Mouse (Mus musculus): Measurements from ENCODE around the gene Pcgf6. TPM values are rescaled to one million over a fixed set of nuclear protein-coding genes. Genes with fewer than 3 reads are reported as not detected.

Pcgf6 gene
- 33.3 and 34.3 TPM in 2 replicates for polyA plus RNA-seq (2016; fragmentation: Nextera tagmentation; extraction: Ambion mirVana)

DNA sequence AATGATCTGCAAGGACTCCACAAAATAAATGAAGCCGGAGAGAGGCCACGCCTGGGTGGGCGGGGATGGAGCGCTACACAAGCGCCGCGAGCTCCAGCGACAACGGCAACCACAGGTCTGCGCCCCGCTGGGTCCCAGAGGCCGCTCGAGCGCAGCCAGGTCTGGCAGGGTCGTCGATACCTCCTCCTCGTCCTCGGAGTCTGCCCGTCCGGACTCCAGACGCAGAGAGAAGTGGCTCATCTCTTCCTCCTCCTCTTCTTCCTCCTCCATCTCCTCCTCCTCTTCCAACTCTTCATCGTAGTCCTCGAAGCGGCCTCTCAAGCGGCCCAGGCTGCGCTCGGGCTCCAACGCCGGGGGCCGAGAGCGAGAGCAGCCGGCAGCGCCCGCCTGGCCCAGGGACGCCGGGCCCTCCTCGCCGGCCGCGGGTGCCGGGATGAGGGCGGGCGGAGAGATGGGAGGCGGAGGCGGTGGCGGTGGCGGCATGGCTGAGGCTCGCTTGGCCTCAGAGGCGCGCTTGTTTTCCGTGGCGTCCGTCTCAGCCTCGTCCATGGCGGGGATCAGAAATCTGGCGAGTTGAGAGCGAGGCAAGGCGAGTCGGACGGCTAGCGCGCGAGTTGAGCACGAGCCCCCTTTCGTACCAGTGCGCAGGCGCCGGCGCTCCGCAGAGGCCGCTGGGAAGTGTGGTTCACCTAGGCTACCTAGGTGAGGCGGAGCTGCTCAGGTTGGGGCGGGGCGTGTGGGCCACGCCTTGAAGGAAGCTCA, at the start of gene Pcgf6:
Gene Pcgf6, minus strand, starts transcription at position 636 of the 762 bp plus-strand sequence.
- H3K4me3 ChIP-seq: peak within 1 kb of the TSS; percentile 78
- 1% methylated on average over 75 of the region's 75 CpGs for WGBS
- H3K36me3 ChIP-seq: peaks cover 21% of the 10 kb centered on the region
- no peaks in the 10 kb centered on the region for H3K9me3 ChIP-seq
- peak within 1 kb of the TSS; percentile 93 for H3K27ac ChIP-seq
- peak within 1 kb of the TSS; percentile 90 for H3K9ac ChIP-seq
- ATAC-seq (ENCODE audit: low FRiP score, low read depth): peak; percentile 93
- H3K4me2 ChIP-seq (replicated peaks): peak within 1 kb of the TSS; percentile 70
- no peaks in the 10 kb centered on the region for H3K27me3 ChIP-seq (replicated peaks)
- peaks cover 15% of the 10 kb centered on the region for H3K4me1 ChIP-seq

GRCm38 (mm10) chr19:47090550-47091156, 39.9 kb upstream of the Pcgf6 start, which contains the start of the genes Usmg5 and Pdcd11:
Gene Usmg5 (minus strand): TSS chr19:47090647.
Gene Pdcd11 (plus strand): TSS chr19:47090768.
- under 1% methylated on average over 56 of the region's 56 CpGs for WGBS
- Histone ChIP-seq H3K4me3 (peak within 1 kb of the TSS; percentile 96), H3K27me3 (replicated peaks) (no peaks in the 10 kb centered on the region), H3K9ac (peak within 1 kb of the TSS; percentile 95), H3K4me2 (replicated peaks) (peak within 1 kb of the TSS; percentile 89), H3K4me1 (peaks cover 13% of the 10 kb centered on the region), H3K36me3 (peaks cover 23% of the 10 kb centered on the region), H3K9me3 (no peaks in the 10 kb centered on the region), H3K27ac (peak within 1 kb of the TSS; percentile 59)
- ATAC-seq (ENCODE audit: low FRiP score, low read depth): peak; percentile 100

- ATAC-seq (ENCODE audit: low FRiP score, low read depth): peak; percentile 78
- H3K36me3 ChIP-seq: peaks cover 22% of the 10 kb centered on the region
- H3K9ac ChIP-seq: peak overlapping the region; percentile 95
- peak overlapping the region; percentile 59 for H3K27ac ChIP-seq
- 3% methylated on average over 36 of the region's 36 CpGs for WGBS
- peak overlapping the region; percentile 96 for H3K4me3 ChIP-seq
- H3K27me3 ChIP-seq (replicated peaks): no peaks in the 10 kb centered on the region
- H3K4me2 ChIP-seq (replicated peaks): peak overlapping the region; percentile 89
- H3K9me3 ChIP-seq: no peaks in the 10 kb centered on the region
- peaks cover 13% of the 10 kb centered on the region for H3K4me1 ChIP-seq
Measured at GRCm38 (mm10) chr19:47089718-47090525, 39.2 kb upstream of the Pcgf6 start.

- Histone ChIP-seq H3K27me3 (replicated peaks) (no peaks in the 10 kb centered on the region), H3K9ac (no peak overlapping the region), H3K36me3 (peaks cover 33% of the 10 kb centered on the region), H3K4me2 (replicated peaks) (no peak overlapping the region), H3K4me3 (no peak overlapping the region), H3K27ac (no peak overlapping the region), H3K9me3 (no peaks in the 10 kb centered on the region), H3K4me1 (peaks cover 13% of the 10 kb centered on the region)
- WGBS: 92% methylated on average over 3 of the region's 3 CpGs
- ATAC-seq (ENCODE audit: low FRiP score, low read depth): no peak
Measured at GRCm38 (mm10) chr19:47088226-47088625, 37.5 kb upstream of the Pcgf6 start.

DNA sequence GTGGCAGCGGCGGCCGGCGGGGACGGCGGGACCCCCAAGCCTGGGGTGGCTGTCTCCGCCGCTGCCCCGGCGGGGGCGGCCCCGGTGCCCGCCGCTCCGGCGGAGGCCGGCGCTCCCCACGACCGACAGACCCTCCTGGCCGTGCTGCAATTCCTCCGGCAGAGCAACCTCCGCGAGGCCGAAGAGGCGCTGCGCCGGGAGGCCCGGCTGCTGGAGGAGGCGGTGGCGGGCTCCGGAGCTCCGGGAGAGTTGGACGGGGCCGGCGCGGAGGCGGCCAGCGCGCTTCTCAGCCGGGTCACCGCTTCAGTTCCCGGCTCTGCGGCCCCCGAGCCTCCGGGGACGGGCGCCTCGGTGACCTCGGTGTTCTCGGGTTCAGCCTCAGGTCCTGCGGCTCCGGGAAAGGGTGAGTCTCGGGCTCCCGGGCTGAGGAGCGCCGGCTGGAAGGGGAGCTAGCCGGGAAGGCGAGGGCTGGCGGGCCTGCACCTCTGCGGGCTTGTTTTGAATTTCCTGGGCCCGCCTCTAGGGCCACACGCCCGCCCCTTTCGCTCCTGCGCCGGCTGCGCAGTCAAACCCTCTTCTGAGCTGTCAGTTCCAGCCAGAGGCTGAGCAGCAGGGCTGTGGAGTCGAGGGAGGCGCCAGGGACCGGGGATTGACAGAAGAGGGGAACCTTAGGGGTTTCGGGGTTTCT, 17.4 kb upstream of the Pcgf6 start:
- Histone ChIP-seq H3K9me3 (no peaks in the 10 kb centered on the region), H3K36me3 (peaks cover 25% of the 10 kb centered on the region), H3K9ac (peak overlapping the region; percentile 94), H3K4me1 (peaks cover 9% of the 10 kb centered on the region), H3K4me3 (peak overlapping the region; percentile 100), H3K27ac (peak overlapping the region; percentile 77), H3K27me3 (replicated peaks) (no peaks in the 10 kb centered on the region), H3K4me2 (replicated peaks) (peak overlapping the region; percentile 68)
- under 1% methylated on average over 72 of the region's 72 CpGs for WGBS
- ATAC-seq (ENCODE audit: low FRiP score, low read depth): peak; percentile 89

- H3K4me3 ChIP-seq: peak within 1 kb of the TSS; percentile 100
- 12% methylated on average over 49 of the region's 49 CpGs for whole genome bisulfite sequencing
- H3K27me3 ChIP-seq (replicated peaks): no peaks in the 10 kb centered on the region
- H3K9me3 ChIP-seq: no peaks in the 10 kb centered on the region
- H3K4me2 ChIP-seq (replicated peaks): peak within 1 kb of the TSS; percentile 68
- peaks cover 9% of the 10 kb centered on the region for H3K4me1 ChIP-seq
- peak within 1 kb of the TSS; percentile 94 for H3K9ac ChIP-seq
- peak within 1 kb of the TSS; percentile 77 for H3K27ac ChIP-seq
- ATAC-seq (ENCODE audit: low FRiP score, low read depth): peak; percentile 84
- H3K36me3 ChIP-seq: peaks cover 18% of the 10 kb centered on the region
Measured at GRCm38 (mm10) chr19:47067096-47067882, 16.6 kb upstream of the Pcgf6 start, which contains the start of gene Taf5. Gene Taf5 (plus strand): TSS chr19:47067746.

DNA sequence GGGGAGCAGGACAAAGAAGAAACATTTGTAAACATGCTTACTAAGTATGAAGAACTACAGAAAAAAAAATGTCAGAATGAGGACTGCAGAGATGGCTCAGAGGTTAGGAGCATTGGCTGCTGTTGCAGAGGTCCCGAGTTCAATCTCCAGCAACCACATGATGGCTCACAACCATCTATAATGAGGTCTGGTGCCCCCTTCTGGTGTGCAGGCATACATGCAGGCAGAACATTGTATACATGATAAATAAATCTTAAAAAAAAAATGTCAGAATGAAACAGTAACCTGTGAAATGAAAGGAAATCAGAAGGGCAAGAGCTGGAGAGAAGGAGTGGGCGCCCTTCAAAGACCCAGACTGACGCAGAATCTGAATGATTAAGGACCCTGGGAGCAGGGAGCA, 15.2 kb upstream of the Pcgf6 start:
- no peaks in the 10 kb centered on the region for H3K9me3 ChIP-seq
- no peak overlapping the region for H3K27ac ChIP-seq
- no peak overlapping the region for H3K4me3 ChIP-seq
- ATAC-seq (ENCODE audit: low FRiP score, low read depth): no peak
- peaks cover 3% of the 10 kb centered on the region; the same call in 1 of the 2 replicates for H3K36me3 ChIP-seq
- H3K9ac ChIP-seq: no peak overlapping the region
- H3K4me1 ChIP-seq: peaks cover 9% of the 10 kb centered on the region
- H3K4me2 ChIP-seq (replicated peaks): no peak overlapping the region
- WGBS: 83% methylated on average over 3 of the region's 3 CpGs
- no peaks in the 10 kb centered on the region for H3K27me3 ChIP-seq (replicated peaks)

DNA sequence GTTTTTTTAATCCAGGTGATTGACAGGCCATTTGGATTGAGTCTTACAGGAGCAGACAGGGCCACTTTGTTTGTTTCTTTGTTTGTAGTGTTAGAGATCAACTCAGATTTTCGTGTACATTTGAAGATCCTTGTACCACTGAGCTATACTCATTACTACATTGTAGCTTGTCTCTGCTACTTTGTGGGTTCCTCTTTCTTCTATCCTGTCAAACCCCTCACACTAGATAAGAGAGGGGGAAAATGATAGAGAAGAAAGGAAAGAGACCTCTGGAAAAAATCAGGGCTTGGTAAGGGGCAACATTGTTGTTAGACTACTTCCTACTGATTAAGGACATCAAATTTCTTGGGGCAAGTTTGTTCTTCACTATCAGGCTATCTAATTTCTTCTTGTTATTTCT, 7.0 kb upstream of the Pcgf6 start:
- Histone ChIP-seq H3K36me3 (no peaks in the 10 kb centered on the region), H3K4me2 (replicated peaks) (no peak overlapping the region), H3K4me1 (no peaks in the 10 kb centered on the region), H3K9ac (no peak overlapping the region), H3K4me3 (no peak overlapping the region), H3K27me3 (replicated peaks) (no peaks in the 10 kb centered on the region), H3K27ac (no peak overlapping the region), H3K9me3 (no peaks in the 10 kb centered on the region)
- 71% methylated on average over 1 of the region's 1 CpGs for WGBS
- no peak for ATAC-seq (ENCODE audit: low FRiP score, low read depth)

DNA sequence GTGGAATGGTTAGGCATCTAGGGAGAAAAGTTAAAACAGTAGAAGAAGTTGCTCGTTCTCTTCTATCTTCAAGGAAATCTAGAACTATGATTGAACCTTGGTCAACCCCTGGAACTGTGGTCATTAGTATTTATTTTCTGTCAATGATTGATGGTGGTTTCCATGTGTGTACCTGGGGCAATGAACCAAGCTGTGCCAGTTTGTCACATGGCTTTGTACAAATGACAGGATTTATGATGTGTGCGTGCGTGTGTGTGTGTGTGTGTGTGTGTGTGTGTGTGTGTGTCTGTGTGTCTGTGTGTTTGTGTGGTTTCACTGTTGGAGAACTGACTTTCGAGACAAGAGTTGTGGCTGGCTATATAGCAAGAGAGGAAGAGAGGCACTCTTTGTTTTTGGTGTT, 2.8 kb upstream of the Pcgf6 start:
- Histone ChIP-seq H3K27ac (no peak overlapping the region), H3K4me2 (replicated peaks) (no peak overlapping the region), H3K9ac (no peak overlapping the region), H3K4me3 (no peak overlapping the region), H3K36me3 (no peaks in the 10 kb centered on the region), H3K9me3 (no peaks in the 10 kb centered on the region), H3K4me1 (peaks cover 15% of the 10 kb centered on the region), H3K27me3 (replicated peaks) (no peaks in the 10 kb centered on the region)
- ATAC-seq (ENCODE audit: low FRiP score, low read depth): no peak
- 82% methylated on average over 4 of the region's 4 CpGs for WGBS

GRCm38 (mm10) chr19:47052927-47053326, 2.2 kb upstream of the Pcgf6 start:
- no peak overlapping the region for H3K27ac ChIP-seq
- no peak overlapping the region for H3K4me2 ChIP-seq (replicated peaks)
- H3K9me3 ChIP-seq: no peaks in the 10 kb centered on the region
- no peak overlapping the region for H3K9ac ChIP-seq
- no peak overlapping the region for H3K4me3 ChIP-seq
- no peaks in the 10 kb centered on the region for H3K27me3 ChIP-seq (replicated peaks)
- ATAC-seq (ENCODE audit: low FRiP score, low read depth): no peak
- peaks cover 3% of the 10 kb centered on the region; the same call in 1 of the 2 replicates for H3K36me3 ChIP-seq
- peaks cover 15% of the 10 kb centered on the region for H3K4me1 ChIP-seq
- 84% methylated on average over 4 of the region's 4 CpGs for WGBS

DNA sequence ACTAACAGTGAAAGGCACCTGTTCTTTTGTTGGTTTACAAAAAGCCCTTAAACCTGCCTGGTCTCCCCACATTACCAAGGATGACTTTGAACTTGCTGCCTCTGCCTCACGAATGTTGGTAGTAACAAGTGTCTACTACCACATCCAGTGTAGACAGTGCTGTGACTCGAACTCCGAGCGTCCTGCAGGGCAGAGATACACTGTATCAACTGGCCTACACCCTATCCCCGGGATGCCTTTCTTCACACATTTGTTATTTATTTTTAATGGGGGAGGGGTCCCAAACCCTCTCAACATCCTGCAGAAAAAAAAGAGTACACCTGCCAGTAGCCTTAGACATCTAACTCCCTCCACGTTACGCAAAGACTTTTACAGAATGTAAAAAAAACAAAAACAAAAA, 866 bp downstream of the Pcgf6 start:
- peaks cover 23% of the 10 kb centered on the region for H3K36me3 ChIP-seq
- ATAC-seq (ENCODE audit: low FRiP score, low read depth): no peak
- H3K27ac ChIP-seq: no peak overlapping the region
- peaks cover 15% of the 10 kb centered on the region for H3K4me1 ChIP-seq
- peak overlapping the region; percentile 90 for H3K9ac ChIP-seq
- H3K9me3 ChIP-seq: no peaks in the 10 kb centered on the region
- WGBS: 9% methylated on average over 7 of the region's 7 CpGs
- H3K27me3 ChIP-seq (replicated peaks): no peaks in the 10 kb centered on the region
- peak overlapping the region; percentile 70 for H3K4me2 ChIP-seq (replicated peaks)
- peak overlapping the region; percentile 78 for H3K4me3 ChIP-seq
